Mouse (Mus musculus) heart, adult 2 months (tissue): ENCODE data around the gene Eif4b.

Experiments
- CTCF ChIP-seq: fragments of 200-600 bp; IDR thresholded peaks from 2 replicates; pipeline ENCODE4 v1.8.1; 2022; ENCODE audit warnings: antibody characterized with exemption, mild to moderate bottlenecking, moderate library complexity
- EP300 ChIP-seq: fragments of 200-500 bp; IDR thresholded peaks from 2 replicates; pipeline ENCODE4 v1.6.1; 2011; ENCODE audit warnings: low read depth, low read length, control low read depth; ENCODE audit not compliant: insufficient read depth
- POLR2A ChIP-seq: fragments of 200-500 bp; IDR thresholded peaks from 2 replicates; pipeline ENCODE4 v1.6.1; 2011; ENCODE audit warnings: mild to moderate bottlenecking, low read depth, low read length, control low read depth; ENCODE audit not compliant: insufficient read depth

GRCm38 (mm10) chr15:102133314-102133713 lies 59.7 kb downstream of the Eif4b start:
- TF ChIP-seq CTCF = no peak
- TF ChIP-seq EP300 = no peak
- no peak for TF ChIP-seq POLR2A
